Mouse (Mus musculus) heart, embryonic 15.5 days (tissue): ENCODE measurements around the gene Hsf4. TPM values are rescaled to one million over a fixed set of nuclear protein-coding genes. Genes with fewer than 3 reads are reported as not detected.

Experiments
- ATAC-seq: fragments of 200-750 bp; cut with Nextera tagmentation; replicated peaks from 2 replicates; pipeline ENCODE4 v1.8.0; 2017; ENCODE audit warnings: low read depth, moderate TSS enrichment; ENCODE audit not compliant: insufficient number of reproducible peaks, insufficient read depth, low FRiP score
- H3K27ac ChIP-seq: fragments of 300-500 bp; sonication (generic); 2 replicates; pipeline ENCODE4 v1.5.1; 2015; ENCODE audit warnings: mild to moderate bottlenecking, inconsistent platforms
- H3K27me3 ChIP-seq: fragments of 300-500 bp; sonication (generic); 2 replicates; pipeline ENCODE4 v1.6.1; 2015; ENCODE audit warnings: inconsistent platforms
- H3K36me3 ChIP-seq: fragments of 300-500 bp; sonication (generic); 2 replicates; pipeline ENCODE4 v1.6.1; 2015; ENCODE audit warnings: mild to moderate bottlenecking, inconsistent platforms
- H3K4me1 ChIP-seq: fragments of 300-500 bp; sonication (generic); replicated peaks from 2 replicates; pipeline ENCODE4 v1.6.1; 2015; ENCODE audit warnings: inconsistent platforms
- H3K4me2 ChIP-seq: fragments of 300-500 bp; sonication (generic); 2 replicates; pipeline ENCODE4 v1.6.1; 2015; ENCODE audit warnings: inconsistent platforms, mild to moderate bottlenecking, moderate library complexity
- H3K4me3 ChIP-seq: fragments of 300-500 bp; sonication (generic); 2 replicates; pipeline ENCODE4 v1.5.1; 2015; ENCODE audit warnings: mild to moderate bottlenecking, inconsistent platforms
- H3K9ac ChIP-seq: fragments of 300-500 bp; sonication (generic); 2 replicates; pipeline ENCODE4 v1.6.1; 2015; ENCODE audit warnings: mild to moderate bottlenecking, inconsistent platforms
- H3K9me3 ChIP-seq: fragments of 300-500 bp; sonication (generic); replicated peaks from 2 replicates; pipeline ENCODE4 v1.6.1; 2016; ENCODE audit warnings: inconsistent platforms
- WGBS: fragments of 180-500 bp; shearing (Covaris S2); methylation state at CpG from one replicate; pipeline ENCODE4 v1.1.7; 2015; ENCODE audit warnings: mixed read lengths; 5-methylcytosine and 5-hydroxymethylcytosine counted together
- polyA plus RNA-seq: library from polyadenylated mRNA; unstranded; fragments of >200 nt; fragmentation: Nextera tagmentation; extraction: Ambion mirVana; gene quantifications from 2 replicates; pipeline ENCODE4 v1.2.1, GENCODE M21; 2015

The Hsf4 gene
- polyA plus RNA-seq, 1 experiment from 2014 or later = 0.13 TPM

GRCm38 (mm10) chr8:105260371-105261099 lies 9.1 kb upstream of the Hsf4 start:
- H3K9ac ChIP-seq = no peak overlapping the region
- H3K9me3 ChIP-seq = no peaks in the 10 kb centered on the region
- no peak for ATAC-seq
- peaks cover 44% of the 10 kb centered on the region for H3K27me3 ChIP-seq
- peaks cover 30% of the 10 kb centered on the region for H3K4me1 ChIP-seq
- 71% methylated on average over 7 of the region's 7 CpGs for WGBS
- no peak overlapping the region for H3K4me3 ChIP-seq
- H3K4me2 ChIP-seq = no peak overlapping the region
- H3K27ac ChIP-seq = no peak overlapping the region
- no peaks in the 10 kb centered on the region for H3K36me3 ChIP-seq

GRCm38 (mm10) chr8:105261326-105261980 lies 8.1 kb upstream of the Hsf4 start:
- no peak for ATAC-seq
- 86% methylated on average over 12 of the region's 12 CpGs for WGBS
- peaks cover 39% of the 10 kb centered on the region for H3K27me3 ChIP-seq

GRCm38 (mm10) chr8:105263244-105263912 lies 6.2 kb upstream of the Hsf4 start:
- Histone ChIP-seq H3K27ac (no peak overlapping the region), H3K4me1 (peaks cover 35% of the 10 kb centered on the region), H3K9me3 (no peaks in the 10 kb centered on the region), H3K4me2 (peak overlapping the region; percentile 80), H3K9ac (no peak overlapping the region), H3K4me3 (peak overlapping the region; percentile 79), H3K27me3 (peaks cover 52% of the 10 kb centered on the region), H3K36me3 (0 out of 2 replicates have a peak, but pooled peaks cover 3% of the 10 kb centered on the region)
- no peak for ATAC-seq
- WGBS = 40% methylated on average over 16 of the region's 16 CpGs

More at GRCm38 (mm10) chr8:105261326-105261980, 8.1 kb upstream of the Hsf4 start:
- Histone ChIP-seq H3K9ac (no peak overlapping the region), H3K4me1 (peaks cover 30% of the 10 kb centered on the region), H3K9me3 (no peaks in the 10 kb centered on the region), H3K36me3 (no peaks in the 10 kb centered on the region), H3K4me3 (no peak overlapping the region), H3K4me2 (no peak overlapping the region), H3K27ac (no peak overlapping the region)

GRCm38 (mm10) chr8:105264024-105264982 lies 5.3 kb upstream of the Hsf4 start, which contains the start of the genes Tradd and Fbxl8:
Gene Tradd (minus strand): TSS chr8:105264609.
Gene Fbxl8 (plus strand): TSS chr8:105264648.
- Histone ChIP-seq H3K4me1 (peaks cover 36% of the 10 kb centered on the region), H3K27ac (no peak within 1 kb of the TSS), H3K9me3 (no peaks in the 10 kb centered on the region), H3K27me3 (peaks cover 52% of the 10 kb centered on the region), H3K9ac (peak within 1 kb of the TSS; percentile 62), H3K4me3 (peak within 1 kb of the TSS; percentile 79), H3K4me2 (peak within 1 kb of the TSS; percentile 80), H3K36me3 (0 out of 2 replicates have a peak, but pooled peaks cover 3% of the 10 kb centered on the region)
- WGBS = 1% methylated on average over 54 of the region's 54 CpGs
- peak; percentile 51; the same call in 1 of the 2 replicates for ATAC-seq

GRCm38 (mm10) chr8:105265128-105265527 lies 4.5 kb upstream of the Hsf4 start:
- H3K27ac ChIP-seq = no peak overlapping the region
- peak overlapping the region; percentile 62 for H3K9ac ChIP-seq
- H3K27me3 ChIP-seq = peaks cover 56% of the 10 kb centered on the region

GRCm38 (mm10) chr8:105266775-105267174 lies 2.8 kb upstream of the Hsf4 start:
- Histone ChIP-seq H3K4me3 (no peak overlapping the region), H3K9me3 (no peaks in the 10 kb centered on the region), H3K27me3 (peaks cover 62% of the 10 kb centered on the region), H3K27ac (no peak overlapping the region), H3K36me3 (0 out of 2 replicates have a peak, but pooled peaks cover 3% of the 10 kb centered on the region), H3K4me1 (peaks cover 42% of the 10 kb centered on the region), H3K4me2 (no peak overlapping the region), H3K9ac (no peak overlapping the region)
- no peak for ATAC-seq
- 44% methylated on average over 13 of the region's 13 CpGs for WGBS

More at GRCm38 (mm10) chr8:105265128-105265527, 4.5 kb upstream of the Hsf4 start:
- H3K4me1 ChIP-seq = peaks cover 36% of the 10 kb centered on the region
- WGBS = 12% methylated on average over 10 of the region's 10 CpGs
- no peak for ATAC-seq
- H3K4me2 ChIP-seq = peak overlapping the region; percentile 80
- no peaks in the 10 kb centered on the region for H3K9me3 ChIP-seq
- H3K4me3 ChIP-seq = peak overlapping the region; percentile 79
- H3K36me3 ChIP-seq = 0 out of 2 replicates have a peak, but pooled peaks cover 3% of the 10 kb centered on the region

GRCm38 (mm10) chr8:105268342-105269074 lies 1.1 kb upstream of the Hsf4 start:
- Histone ChIP-seq H3K4me2 (peak overlapping the region; percentile 84), H3K9me3 (no peaks in the 10 kb centered on the region), H3K4me1 (peaks cover 42% of the 10 kb centered on the region), H3K27me3 (peaks cover 74% of the 10 kb centered on the region), H3K27ac (no peak overlapping the region), H3K9ac (peak overlapping the region; percentile 52), H3K4me3 (peak overlapping the region; percentile 50), H3K36me3 (0 out of 2 replicates have a peak, but pooled peaks cover 3% of the 10 kb centered on the region)
- peak; percentile 24; the same call in 1 of the 2 replicates for ATAC-seq
- WGBS = 3% methylated on average over 65 of the region's 65 CpGs

GRCm38 (mm10) chr8:105269075-105269458 lies 534 bp upstream of the Hsf4 start:
- no peak overlapping the region for H3K27ac ChIP-seq
- H3K27me3 ChIP-seq = peaks cover 77% of the 10 kb centered on the region
- peak overlapping the region; percentile 50 for H3K4me3 ChIP-seq
- ATAC-seq = no peak
- 6% methylated on average over 10 of the region's 10 CpGs for WGBS
- H3K9ac ChIP-seq = peak overlapping the region; percentile 52
- no peaks in the 10 kb centered on the region for H3K9me3 ChIP-seq
- H3K4me2 ChIP-seq = peak overlapping the region; percentile 84
- H3K4me1 ChIP-seq = peaks cover 37% of the 10 kb centered on the region
- 0 out of 2 replicates have a peak, but pooled peaks cover 3% of the 10 kb centered on the region for H3K36me3 ChIP-seq

GRCm38 (mm10) chr8:105270101-105270915 lies 707 bp downstream of the Hsf4 start:
- WGBS = 5% methylated on average over 39 of the region's 39 CpGs
- Histone ChIP-seq H3K9me3 (no peaks in the 10 kb centered on the region), H3K4me2 (peak overlapping the region; percentile 84), H3K4me3 (peak overlapping the region; percentile 50), H3K9ac (peak overlapping the region; percentile 52), H3K27me3 (peaks cover 89% of the 10 kb centered on the region), H3K27ac (no peak overlapping the region), H3K4me1 (peaks cover 31% of the 10 kb centered on the region), H3K36me3 (0 out of 2 replicates have a peak, but pooled peaks cover 3% of the 10 kb centered on the region)
- ATAC-seq = no peak
